Mouse (Mus musculus) adrenal gland, postnatal 14 days (tissue): ENCODE results near the gene Poc1a. TPM values are rescaled to one million over a fixed set of nuclear protein-coding genes. Genes with fewer than 3 reads are reported as not detected.

Source experiments
- DNase-seq: peaks from one replicate; pipeline ENCODE4 v3.0.0; 2021; ENCODE audit warnings: mixed read lengths
- total RNA-seq: library from RNA; stranded (reverse); gene quantifications from 2 replicates; pipeline ENCODE4 v1.2.3, GENCODE M21; 2021

Gene Poc1a
- total RNA-seq, 1 experiment from 2014 or later: 8.3 TPM

DNA sequence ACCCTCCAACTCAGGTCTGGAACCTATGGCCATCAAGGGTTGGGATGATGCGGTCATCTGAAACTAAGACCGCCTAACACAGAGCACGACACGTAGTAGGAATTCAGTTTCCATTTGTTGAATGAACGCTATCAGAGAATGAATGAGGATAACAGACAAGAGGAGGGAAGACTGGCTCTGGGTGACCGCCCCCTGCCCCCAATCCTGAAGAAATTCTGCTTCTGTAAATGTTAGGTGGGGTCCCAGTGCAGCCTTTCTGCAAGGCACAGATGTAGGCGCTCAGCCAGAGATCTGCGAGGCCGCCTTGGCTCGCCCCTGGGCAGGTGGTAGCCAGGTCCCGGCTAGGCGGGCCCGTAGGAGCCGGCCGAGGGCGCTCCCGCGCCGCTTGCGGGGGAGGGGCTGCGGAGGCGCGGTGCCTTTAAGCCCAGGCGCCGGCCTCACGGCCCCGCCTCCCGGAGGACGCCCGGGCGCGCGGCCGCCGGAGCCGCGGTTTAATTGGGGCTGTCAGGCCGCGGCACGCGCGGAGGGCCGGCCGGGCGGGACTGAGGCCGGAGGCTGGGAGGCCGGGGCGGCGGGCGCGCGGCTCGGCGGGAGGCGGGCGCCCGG, 87.4 kb downstream of the Poc1a start, which contains the start of gene Dusp7:
Dusp7 (plus strand) TSS at position 521 of the 606 bp plus-strand sequence.
- peak; percentile 91 for DNase-seq

DNA sequence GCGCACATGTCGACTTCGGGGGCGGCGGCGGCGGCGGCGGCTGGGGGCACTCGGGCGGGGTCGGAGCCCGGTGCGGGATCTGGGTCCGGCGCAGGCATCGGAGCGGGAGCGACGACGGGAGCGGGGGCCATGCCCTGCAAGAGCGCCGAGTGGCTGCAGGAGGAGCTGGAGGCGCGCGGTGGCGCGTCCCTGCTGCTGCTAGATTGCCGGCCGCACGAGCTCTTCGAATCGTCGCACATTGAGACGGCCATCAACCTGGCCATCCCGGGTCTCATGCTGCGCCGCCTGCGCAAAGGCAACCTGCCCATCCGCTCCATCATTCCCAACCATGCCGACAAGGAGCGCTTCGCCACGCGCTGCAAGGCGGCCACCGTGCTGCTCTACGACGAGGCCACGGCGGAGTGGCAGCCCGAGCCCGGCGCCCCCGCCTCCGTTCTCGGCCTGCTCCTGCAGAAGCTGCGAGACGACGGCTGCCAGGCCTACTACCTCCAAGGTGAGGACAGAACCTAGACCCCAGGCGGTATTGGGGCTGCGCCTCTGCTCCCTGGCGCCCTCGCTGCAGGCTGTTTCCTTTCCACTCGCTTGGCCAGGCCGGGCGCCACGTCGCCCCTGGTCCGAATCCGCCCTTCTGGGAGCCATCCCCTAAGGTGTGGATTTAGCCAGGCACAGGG, 88.1 kb downstream of the Poc1a start:
- DNase-seq: peak; percentile 82

- DNase-seq: peak; percentile 44
Observed at GRCm38 (mm10) chr9:106369801-106370485, 89.1 kb downstream of the Poc1a start.

DNA sequence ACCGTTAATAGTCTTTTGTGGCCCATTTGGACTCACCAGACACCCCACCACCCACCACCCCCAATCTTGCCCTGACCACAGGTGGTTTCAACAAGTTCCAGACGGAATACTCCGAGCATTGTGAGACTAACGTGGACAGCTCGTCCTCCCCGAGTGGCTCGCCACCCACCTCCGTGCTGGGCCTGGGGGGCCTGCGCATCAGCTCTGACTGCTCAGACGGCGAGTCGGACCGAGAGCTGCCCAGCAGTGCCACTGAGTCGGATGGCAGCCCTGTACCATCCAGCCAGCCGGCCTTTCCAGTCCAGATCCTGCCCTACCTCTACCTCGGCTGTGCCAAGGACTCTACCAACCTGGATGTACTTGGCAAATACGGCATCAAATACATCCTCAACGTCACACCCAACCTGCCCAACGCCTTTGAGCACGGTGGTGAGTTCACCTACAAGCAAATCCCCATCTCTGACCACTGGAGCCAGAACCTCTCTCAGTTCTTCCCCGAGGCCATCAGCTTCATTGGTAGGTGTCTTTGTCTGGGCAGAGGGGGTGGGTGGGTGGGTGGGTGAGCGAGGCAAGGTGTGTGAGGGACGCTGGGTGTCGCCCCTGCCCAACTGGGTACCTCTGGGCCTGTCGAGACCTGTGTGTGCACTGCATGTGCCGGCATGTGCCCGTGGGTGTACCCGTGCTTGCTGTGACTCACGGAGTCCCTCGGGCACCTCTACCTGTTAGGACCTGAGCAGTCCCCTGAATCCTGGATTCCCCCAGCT, 89.9 kb downstream of the Poc1a start:
- no peak for DNase-seq

DNA sequence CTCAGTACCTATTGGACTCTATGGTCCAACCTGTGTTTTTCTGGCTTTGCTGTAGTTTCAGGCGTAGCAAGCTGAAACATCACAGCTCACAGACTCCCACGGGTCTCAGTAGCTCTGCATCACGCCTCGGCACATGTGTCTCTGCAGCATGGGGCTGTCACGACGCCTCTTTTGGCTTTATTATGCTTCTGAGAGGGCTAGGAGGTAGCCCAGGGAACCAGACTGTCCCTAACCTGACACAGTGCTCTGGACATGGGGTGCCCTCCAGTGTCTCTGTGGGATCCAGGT, 90.5 kb downstream of the Poc1a start:
- DNase-seq: no peak

GRCm38 (mm10) chr9:106371776-106372175, 90.9 kb downstream of the Poc1a start:
- peak; percentile 86 for DNase-seq

GRCm38 (mm10) chr9:106372431-106373412, 91.9 kb downstream of the Poc1a start:
- DNase-seq: no peak

GRCm38 (mm10) chr9:106373973-106374372, 93.1 kb downstream of the Poc1a start:
- DNase-seq: no peak

DNA sequence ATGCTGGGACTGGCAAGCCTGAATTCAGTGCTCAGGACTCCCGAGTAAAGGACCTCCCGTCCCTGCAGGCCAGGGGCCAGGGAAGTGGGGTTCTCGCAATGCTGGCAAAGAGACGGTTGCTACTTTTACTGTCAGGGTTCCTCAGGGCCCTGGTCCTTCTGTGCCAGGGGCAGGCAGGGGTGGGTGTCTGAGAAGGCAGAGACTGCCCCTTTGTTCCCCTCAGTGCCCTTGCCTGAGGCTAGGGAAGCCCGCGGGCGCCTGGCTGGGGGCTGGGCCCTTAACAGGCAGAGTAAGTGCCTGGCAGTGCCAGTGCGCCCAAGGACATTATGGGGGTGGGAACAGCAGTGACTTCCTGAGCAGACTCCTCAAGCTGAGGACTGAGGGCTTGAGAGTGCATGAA, 96.4 kb downstream of the Poc1a start:
- peak; percentile 60 for DNase-seq

GRCm38 (mm10) chr9:106378045-106378444, 97.2 kb downstream of the Poc1a start:
- no peak for DNase-seq

GRCm38 (mm10) chr9:106378753-106379152, 97.9 kb downstream of the Poc1a start:
- DNase-seq: no peak

GRCm38 (mm10) chr9:106386181-106386864, 105.5 kb downstream of the Poc1a start:
- peak; percentile 67 for DNase-seq

GRCm38 (mm10) chr9:106392828-106393527, 112.1 kb downstream of the Poc1a start:
- DNase-seq: no peak

DNA sequence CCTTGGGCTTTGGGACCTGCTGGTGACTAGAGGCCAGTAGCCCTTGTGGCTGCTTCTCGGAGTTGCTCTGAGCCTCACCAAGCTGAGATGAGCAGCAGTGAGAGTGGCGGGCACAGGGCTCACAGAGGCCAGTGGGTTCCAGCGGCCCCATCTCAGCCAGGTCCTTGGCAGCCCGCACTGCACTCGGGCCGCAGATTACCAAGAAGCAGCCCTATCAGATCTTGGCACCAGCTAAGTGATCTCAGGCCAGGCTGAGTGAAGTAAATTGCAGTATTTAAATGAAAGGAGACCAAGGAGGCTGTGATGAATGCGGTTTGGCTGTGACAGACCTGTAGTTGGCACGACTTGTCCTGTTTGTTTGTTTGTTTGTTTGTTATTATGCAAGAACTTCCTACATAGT, 112.7 kb downstream of the Poc1a start:
- DNase-seq: no peak

DNA sequence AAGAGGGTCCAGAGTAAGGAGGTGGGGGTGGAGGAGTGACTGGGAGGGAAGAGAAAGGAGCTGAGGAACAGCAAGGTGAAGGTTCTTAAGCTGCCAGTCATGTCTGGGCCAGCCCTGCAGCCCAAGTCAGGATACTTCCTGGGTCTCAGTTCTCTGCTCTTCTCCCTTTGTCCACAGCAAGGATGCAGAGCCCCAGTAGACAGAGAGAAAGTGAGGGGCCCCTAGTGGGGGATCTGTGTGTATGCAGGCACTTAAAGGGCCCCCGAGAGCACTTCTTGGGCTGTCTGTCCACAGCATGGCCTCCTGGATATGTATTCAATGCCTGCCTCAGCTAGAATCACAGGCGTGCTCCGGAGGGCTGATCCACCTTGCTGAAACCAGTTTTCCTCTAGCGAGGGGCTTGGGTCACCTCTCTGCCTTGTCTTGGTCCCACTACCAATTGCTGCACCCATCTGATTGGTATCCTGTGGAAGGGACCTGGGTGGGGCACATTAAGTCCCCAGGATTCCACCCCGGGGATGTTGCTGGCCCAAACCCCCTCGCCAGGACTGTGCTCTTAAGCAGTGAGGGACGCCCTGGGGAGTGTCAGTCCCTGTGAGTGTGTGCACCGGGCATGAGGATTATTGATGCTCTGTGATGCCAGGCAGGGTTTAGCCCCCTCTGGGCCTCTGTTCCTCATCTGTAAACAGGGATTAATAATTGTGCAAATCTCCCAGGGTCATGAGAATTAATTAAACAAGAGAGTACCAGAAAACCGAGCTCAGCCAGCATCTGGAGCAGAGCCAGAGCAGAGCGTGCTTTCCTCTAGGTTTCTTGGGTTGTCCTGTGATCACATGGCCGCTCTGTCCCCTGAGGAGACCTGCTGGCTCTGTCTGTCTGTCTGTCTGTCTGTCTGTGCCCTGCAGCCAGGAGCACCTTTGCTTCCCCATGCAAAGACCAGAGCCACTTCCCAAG, 114.1 kb downstream of the Poc1a start:
- peak; percentile 51 for DNase-seq

DNA sequence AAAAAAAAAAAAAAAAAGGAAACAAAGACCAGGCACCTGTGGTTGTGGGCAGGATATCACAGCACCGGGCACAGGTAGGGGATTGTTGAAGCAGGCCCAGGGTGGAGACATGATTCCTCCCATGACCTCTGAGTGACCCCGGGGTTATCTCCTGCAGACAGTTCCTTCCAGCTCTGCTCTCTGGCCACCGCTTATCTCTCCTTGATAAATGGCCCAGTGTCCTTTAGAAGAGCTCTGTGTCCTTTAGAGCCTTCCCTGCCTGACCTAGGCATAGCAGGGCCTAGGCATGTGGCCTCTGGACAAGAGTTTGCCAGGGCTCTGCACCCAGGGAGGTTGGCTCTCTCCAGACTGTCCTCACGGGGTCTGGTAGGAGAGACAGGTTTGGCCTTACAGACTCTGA, 116.9 kb downstream of the Poc1a start:
- DNase-seq: peak; percentile 44

GRCm38 (mm10) chr9:106398667-106399311, 117.9 kb downstream of the Poc1a start:
- DNase-seq: no peak

- no peak for DNase-seq
Observed at GRCm38 (mm10) chr9:106399808-106400207, 118.9 kb downstream of the Poc1a start.
